Mouse (Mus musculus) layer of hippocampus, adult 11-12 months (tissue): ENCODE measurements around the gene Zfp617.
A peak's percentile ranks its signal among the peaks of the same experiment; 100 is the strongest.
"Not testable (repeated sequence)": the region's sequence is repeated elsewhere in the genome, so short reads cannot be mapped to it uniquely, and the experiment has no call there.

Experiments used
- DNase-seq: peaks from one replicate; pipeline ENCODE4 v3.0.0; 2022; ENCODE audit warnings: low spot score

Zfp617 gene

DNA sequence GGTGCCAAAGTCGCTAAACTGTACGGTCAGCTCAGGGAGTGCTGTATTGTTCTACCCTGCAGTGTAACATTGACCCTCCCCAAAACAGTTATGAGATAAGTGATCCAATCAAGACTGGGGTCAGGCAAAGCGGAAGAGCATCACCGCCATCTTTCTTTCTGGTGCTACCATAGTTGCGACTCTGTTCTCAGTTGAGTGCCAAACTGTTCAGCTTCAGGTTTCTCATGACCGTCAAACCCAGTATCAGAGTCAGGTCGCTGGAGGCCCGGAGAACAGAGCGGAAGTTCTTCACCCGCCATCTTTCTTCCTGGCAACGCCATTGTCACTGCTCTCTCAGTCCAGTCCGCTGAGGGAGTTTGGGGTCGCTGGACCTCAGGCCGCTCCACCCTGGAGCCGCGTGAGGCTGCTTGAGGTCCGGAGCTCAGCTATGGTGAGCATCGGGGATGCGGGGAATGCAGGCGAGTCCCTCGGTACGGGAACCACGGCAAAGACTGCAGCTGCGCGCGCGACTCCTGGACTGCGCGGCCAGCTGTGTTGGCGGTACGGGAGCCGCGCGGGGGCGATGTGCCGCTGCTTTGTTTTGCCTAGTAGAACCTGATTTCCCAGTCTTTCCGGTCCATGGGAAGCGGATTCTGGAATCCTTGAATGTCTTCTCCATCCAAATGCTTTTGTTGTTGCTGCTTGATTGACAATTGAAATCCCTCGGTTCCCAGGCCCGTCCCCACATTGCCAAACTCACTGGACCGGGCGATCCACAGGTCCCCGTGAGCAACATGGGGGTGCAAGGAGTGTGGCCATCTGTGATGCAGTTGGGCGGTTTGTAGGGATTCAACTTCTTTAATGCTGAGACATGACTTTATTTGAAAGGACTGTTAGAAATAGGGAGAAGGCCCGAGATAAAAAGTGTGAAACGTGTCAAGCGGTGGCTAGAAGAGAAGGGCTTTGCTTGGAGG, at the start of gene Zfp617, which contains the start of gene Zfp882:
Zfp617 (plus strand) TSS at position 327 of the 953 bp plus-strand sequence.
Zfp882 (plus strand) TSS at position 300 of the 953 bp plus-strand sequence.
- DNase-seq: peak; percentile 92

DNA sequence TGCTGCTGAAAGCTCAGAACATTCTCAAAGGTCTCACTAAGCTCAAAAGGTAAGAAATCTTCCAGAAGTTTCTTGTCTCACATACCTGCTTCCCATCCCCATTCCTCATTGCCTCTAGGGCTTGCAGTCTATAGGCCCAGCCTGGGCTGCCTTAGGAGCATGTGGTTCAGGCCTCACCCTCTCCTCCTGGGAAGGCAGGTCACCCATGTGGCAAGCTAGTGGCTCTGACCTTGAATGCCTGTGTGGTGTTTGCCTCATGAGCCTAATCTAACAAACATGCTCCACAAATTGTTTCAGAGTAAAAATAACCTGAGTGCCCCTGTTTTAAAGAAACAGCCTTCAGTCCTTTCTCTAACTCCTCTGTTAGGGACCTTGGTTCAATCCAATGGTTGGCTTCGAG, 46.9 kb upstream of the Zfp617 start:
- DNase-seq: not testable (repeated sequence)

- not testable (repeated sequence) for DNase-seq
Measured at GRCm38 (mm10) chr8:71862038-71862437, 46.4 kb upstream of the Zfp617 start.

DNA sequence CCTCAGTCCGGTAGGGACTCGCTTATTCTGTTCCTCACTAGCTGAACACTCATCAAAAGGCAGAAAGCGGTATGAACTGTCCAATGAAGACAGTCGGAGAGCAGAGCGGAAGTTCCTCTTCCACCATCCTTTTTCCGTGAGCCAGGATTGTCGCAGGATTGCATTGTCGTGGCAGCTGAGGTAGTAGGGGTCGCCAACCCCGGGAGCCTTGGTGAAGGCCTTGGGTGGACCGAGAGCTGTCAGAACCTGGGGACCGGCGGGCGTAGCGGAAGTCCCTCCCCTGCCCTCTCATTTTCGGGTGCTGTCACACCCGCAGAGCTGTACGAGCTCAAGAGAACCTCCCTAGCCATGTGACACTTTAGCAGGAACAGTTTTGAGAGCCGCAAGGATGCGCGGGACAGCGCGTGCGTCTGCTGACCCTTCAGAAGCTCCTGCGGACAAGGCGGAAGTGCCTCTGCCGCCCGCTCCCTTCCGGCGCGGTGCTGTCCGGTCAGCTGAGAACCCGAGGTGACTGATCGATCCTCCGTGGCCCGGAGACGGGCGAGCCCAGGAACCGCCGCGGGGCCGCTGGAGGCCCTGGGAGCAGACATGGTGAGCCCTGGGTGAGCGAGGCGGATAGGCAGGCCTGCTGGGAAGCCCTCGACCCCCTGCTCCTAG, 26.7 kb upstream of the Zfp617 start, which contains the start of gene Zfp709:
Zfp709 (plus strand) TSS at position 402 of the 657 bp plus-strand sequence.
- peak; percentile 68 for DNase-seq

DNA sequence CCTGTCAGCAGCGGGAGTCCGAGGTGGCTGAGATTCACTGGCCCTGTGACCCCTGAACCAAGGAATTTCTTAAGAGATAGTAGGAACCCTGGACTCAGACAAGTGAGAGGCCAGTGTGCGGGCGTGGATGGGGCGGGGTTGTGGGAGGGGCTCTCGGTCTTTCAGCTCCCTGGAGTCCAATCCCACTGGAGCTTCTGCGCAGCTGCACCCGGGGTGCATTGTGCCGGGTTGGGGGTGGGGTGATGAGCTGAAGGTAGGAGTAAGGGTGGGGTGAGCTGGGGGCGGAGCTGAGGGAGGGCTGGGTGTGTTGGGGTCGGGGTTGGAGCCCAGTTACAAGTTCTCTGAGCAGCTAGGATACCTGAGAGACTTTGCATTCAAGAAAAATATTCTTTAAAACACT, 7.8 kb upstream of the Zfp617 start:
- DNase-seq: not testable (repeated sequence)

- not testable (repeated sequence) for DNase-seq
Measured at GRCm38 (mm10) chr8:71903084-71903483, 5.4 kb upstream of the Zfp617 start.

DNA sequence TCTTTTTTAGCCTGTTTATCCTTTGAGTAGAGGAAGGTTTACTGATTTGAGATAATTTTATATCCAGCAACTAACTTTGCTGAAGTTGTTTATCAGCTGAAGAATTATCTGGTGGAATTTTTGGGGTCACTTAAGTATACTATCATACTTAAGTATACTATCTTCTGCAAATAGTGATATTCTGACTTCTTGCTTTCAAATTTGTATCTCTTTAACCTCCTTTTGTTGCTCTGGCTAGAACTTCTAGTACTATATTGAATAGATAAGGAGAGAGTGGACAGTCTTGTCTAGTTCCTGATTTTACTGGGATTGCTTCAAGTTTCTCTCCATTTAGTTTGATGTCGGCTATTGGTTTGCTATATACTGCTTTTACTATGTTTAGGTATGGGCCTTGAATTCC, 1.6 kb upstream of the Zfp617 start:
- DNase-seq: no peak

GRCm38 (mm10) chr8:71907798-71908257, 607 bp upstream of the Zfp617 start:
- DNase-seq: no peak

DNA sequence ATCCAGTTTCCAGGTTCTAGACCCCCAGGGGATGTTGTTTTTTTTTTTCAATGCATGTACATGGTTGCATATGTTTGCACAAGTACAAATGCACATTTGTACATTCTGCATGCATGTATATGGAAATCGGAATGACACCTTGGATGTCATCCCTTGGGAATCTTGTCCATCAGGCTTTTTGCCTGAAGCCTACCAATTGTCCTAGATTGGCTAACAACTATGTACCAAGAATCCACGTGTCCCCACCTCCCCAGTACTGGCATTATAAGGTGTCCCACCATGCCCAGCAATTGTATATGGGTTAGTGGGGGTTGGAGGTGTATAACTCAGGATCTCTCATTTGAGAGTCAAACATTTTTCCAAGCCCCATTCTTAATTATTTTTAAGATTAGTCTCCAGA, 3.9 kb downstream of the Zfp617 start:
- DNase-seq: no peak

DNA sequence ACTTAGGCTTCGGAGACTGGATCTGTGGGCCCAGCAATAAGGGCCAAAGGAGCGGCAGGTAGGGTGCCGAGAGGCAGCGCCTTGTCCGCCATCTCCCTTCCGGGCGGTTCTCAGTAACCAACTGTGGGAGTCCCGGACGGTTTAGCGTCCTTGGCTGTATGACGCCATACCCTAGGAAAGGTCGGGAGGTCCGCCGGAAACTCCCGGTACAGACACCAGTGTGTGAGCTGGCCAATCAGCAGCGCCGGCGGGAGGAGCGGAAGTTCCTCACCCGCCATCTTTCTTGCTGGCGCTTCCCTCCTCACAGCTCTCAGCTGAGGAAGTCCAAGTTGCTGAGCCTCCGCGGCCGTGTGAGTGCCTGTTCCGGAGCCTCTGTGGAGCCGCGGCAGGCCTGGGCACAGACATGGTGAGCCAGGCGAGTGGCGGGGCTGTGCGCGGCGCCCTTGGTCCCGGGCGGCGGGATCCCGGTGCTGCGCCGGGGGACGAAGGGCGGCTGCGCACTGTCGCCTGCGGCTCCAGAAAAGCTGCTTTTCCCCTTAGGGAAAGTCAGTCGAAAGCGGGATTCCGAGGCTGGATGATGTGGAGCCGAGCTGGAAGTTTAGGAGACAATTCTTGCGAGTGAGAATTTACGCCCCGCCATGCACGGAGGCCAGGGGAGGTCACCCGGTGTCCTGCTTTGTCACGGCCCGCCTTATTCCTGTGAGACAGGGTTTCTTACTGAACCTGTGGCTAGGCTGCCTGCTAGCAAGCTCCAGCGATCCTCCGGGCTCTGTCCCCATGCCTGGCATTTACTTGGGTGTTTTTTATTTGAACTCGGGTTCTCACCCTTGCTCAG, 14.3 kb downstream of the Zfp617 start:
- DNase-seq: peak; percentile 95

DNA sequence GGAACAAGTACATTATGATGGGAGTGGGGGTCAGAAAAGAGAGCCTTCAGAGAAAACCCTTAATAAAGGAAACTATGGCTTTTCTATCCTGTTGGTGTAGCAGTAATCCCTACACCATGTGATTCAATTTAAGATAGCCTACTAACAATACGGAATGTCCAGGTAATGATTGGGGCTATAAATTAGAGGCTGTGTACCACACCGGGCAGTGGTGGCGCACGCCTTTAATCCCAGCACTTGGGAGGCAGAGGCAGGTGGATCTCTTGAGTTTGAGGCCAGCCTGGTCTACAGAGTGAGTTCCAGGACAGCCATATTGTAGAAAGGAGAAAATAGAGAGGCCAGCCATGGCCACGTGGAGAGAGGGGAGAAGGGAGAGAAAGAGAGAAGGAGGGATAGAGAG, 17.4 kb downstream of the Zfp617 start:
- DNase-seq: no peak

GRCm38 (mm10) chr8:71926551-71926950, 18.1 kb downstream of the Zfp617 start:
- DNase-seq: no peak

DNA sequence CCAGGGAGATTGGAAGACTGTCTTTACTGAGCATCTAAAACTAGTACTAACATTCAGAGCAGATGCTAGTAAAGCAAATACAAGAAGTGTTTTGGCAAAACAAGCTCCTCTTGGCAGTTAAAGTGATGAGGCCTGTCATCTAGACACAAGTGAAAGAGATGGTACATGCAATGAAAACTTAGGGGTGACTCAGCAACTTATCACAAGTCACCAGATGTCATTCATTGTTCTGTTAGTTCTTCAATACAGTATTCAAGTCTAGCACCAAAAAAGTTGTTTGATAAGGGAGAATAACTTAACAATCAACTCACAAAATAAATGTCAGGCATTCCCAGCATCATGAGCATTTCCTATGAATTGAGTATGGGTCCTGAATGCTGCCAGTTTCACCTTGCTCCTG, 19.3 kb downstream of the Zfp617 start:
- DNase-seq: no peak

GRCm38 (mm10) chr8:71938037-71938436, 29.6 kb downstream of the Zfp617 start:
- DNase-seq: not testable (repeated sequence)

DNA sequence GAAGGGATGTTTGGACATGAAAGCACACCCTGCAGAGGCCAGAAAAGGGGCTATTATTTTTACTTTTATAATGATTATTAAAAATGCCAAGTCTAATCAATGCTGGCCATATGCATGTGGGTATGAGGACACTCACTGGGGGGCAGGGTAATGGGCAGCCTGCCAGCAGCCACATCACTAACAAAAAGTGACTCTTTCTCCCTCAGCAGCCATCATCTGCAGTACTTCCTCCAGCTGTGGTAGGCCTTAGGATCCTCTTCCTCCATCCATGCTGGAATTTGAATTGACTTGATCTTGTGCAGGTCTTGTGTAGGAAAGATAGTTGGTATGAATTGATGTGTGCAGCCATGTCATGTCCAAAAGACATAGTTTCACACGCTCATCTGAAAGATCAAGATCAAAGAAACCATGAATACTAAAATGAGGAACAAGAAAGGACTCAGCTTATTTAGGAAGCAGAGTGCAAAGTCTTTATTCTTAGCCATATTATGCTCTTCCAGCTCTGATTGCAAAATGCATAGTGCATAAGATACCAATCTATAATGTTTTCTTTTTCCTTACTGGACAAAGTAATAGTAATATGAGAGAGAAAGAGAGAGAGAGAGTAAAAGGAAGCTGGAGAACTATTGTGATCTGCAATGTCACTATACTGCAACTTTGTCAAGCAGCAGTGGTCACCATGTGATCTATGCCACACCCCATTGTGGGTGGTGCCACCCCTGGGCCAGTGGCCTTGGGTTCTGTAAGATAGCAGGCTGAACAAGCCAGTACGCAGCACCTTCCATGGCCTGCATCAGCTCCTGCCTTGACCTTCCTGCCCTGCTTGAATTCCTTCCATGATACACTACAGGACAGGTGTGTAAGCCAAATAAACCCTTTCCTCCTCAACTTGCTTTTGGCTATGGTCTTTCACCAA, 32.1 kb downstream of the Zfp617 start:
- no peak for DNase-seq

GRCm38 (mm10) chr8:71941776-71942175, 33.3 kb downstream of the Zfp617 start:
- no peak for DNase-seq

DNA sequence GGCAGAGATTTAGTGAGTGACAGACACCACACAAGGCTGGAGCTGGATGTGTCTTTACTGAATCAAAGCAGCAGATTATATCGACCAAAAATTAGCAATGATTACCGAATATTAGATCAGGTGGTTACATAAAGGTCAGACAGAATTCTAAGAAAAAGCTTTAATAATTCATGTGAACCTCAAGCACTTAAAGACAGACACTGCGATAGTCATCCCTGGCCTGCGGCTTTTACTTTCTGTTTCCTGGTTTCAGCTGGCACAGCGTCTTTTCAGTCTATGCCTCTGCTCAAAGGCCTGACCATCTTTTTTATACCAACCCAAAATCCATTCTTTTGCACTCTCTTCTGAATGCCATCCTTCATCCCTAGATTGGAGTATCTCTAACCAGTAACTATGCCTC, 40.2 kb downstream of the Zfp617 start:
- no peak for DNase-seq

GRCm38 (mm10) chr8:71950482-71951221, 42.2 kb downstream of the Zfp617 start, which contains the start of gene Zfp961:
Gene Zfp961 (plus strand): TSS chr8:71951038.
- peak; percentile 98 for DNase-seq

- DNase-seq: no peak
Measured at GRCm38 (mm10) chr8:71951436-71952161, 43.2 kb downstream of the Zfp617 start.
